Mouse (Mus musculus): ENCODE measurements around the gene Ltf.

The Ltf gene

GRCm38 (mm10) chr9:111019022-111019421 lies at the start of gene Ltf:
TSS of gene Ltf (plus strand) at chr9:111019271.
- DNase-seq, result no peak

GRCm38 (mm10) chr9:110979411-110979810 lies 39.7 kb upstream of the Ltf start:
- no peak for DNase-seq

- DNase-seq, result no peak
Observed at GRCm38 (mm10) chr9:110982351-110982750, 36.7 kb upstream of the Ltf start.

- no peak for DNase-seq
Observed at GRCm38 (mm10) chr9:110984096-110984495, 35.0 kb upstream of the Ltf start.

GRCm38 (mm10) chr9:110985541-110985940 lies 33.5 kb upstream of the Ltf start:
- DNase-seq, result no peak

GRCm38 (mm10) chr9:110985951-110986350 lies 33.1 kb upstream of the Ltf start:
- DNase-seq, result no peak

- no peak for DNase-seq
Observed at GRCm38 (mm10) chr9:110987331-110987730, 31.7 kb upstream of the Ltf start.

GRCm38 (mm10) chr9:110988078-110988477 lies 31.0 kb upstream of the Ltf start:
- DNase-seq, result no peak

- no peak for DNase-seq
Observed at GRCm38 (mm10) chr9:110989141-110989540, 29.9 kb upstream of the Ltf start.

GRCm38 (mm10) chr9:110989543-110989942 lies 29.5 kb upstream of the Ltf start:
- DNase-seq, result no peak

GRCm38 (mm10) chr9:110990204-110990603 lies 28.9 kb upstream of the Ltf start, which contains the start of gene Rtp3:
TSS of gene Rtp3 (minus strand) at chr9:110990583.
- no peak for DNase-seq

GRCm38 (mm10) chr9:110993281-110993709 lies 25.8 kb upstream of the Ltf start:
- DNase-seq, result no peak

GRCm38 (mm10) chr9:110994716-110995172 lies 24.3 kb upstream of the Ltf start:
- peak; percentile 84 for DNase-seq

GRCm38 (mm10) chr9:110997245-110997644 lies 21.8 kb upstream of the Ltf start:
- peak; percentile 69 for DNase-seq

- DNase-seq, result no peak
Observed at GRCm38 (mm10) chr9:110999056-110999455, 20.0 kb upstream of the Ltf start.

GRCm38 (mm10) chr9:110999856-111000255 lies 19.2 kb upstream of the Ltf start:
- no peak for DNase-seq

- DNase-seq, result no peak
Observed at GRCm38 (mm10) chr9:111001621-111002020, 17.4 kb upstream of the Ltf start.

GRCm38 (mm10) chr9:111003279-111003678 lies 15.8 kb upstream of the Ltf start:
- DNase-seq, result no peak

GRCm38 (mm10) chr9:111006544-111006943 lies 12.5 kb upstream of the Ltf start:
- DNase-seq, result no peak

GRCm38 (mm10) chr9:111009763-111010162 lies 9.3 kb upstream of the Ltf start:
- DNase-seq, result no peak

- DNase-seq, result no peak
Observed at GRCm38 (mm10) chr9:111011550-111011949, 7.5 kb upstream of the Ltf start.

GRCm38 (mm10) chr9:111012041-111012440 lies 7.0 kb upstream of the Ltf start:
- no peak for DNase-seq

- no peak for DNase-seq
Observed at GRCm38 (mm10) chr9:111015658-111016057, 3.4 kb upstream of the Ltf start.

GRCm38 (mm10) chr9:111026791-111027190 lies 7.7 kb downstream of the Ltf start:
- DNase-seq, result no peak

- DNase-seq, result no peak
Observed at GRCm38 (mm10) chr9:111033717-111034116, 14.6 kb downstream of the Ltf start.

- no peak for DNase-seq
Observed at GRCm38 (mm10) chr9:111039966-111040365, 20.9 kb downstream of the Ltf start.
